Mouse (Mus musculus): ENCODE measurements around the gene Rab3il1. TPM values are rescaled to one million over a fixed set of nuclear protein-coding genes. Genes with fewer than 3 reads are reported as not detected.

Gene Rab3il1
- polyA plus RNA-seq, 1 experiment from 2014 or later = 196 TPM

- H3K27me3 ChIP-seq = no peaks in the 10 kb centered on the region
- WGBS (ENCODE audit: insufficient replicate concordance) = 48% methylated on average over 8 of the region's 8 CpGs
- H3K27ac ChIP-seq = no peak overlapping the region; the same call in 1 of the 2 replicates
- peaks cover 98% of the 10 kb centered on the region for H3K36me3 ChIP-seq
- H3K4me2 ChIP-seq = no peak overlapping the region
- peaks cover 48% of the 10 kb centered on the region for H3K4me1 ChIP-seq (replicated peaks)
- H3K4me3 ChIP-seq (replicated peaks) = no peak overlapping the region
- H3K9me3 ChIP-seq (replicated peaks) = no peaks in the 10 kb centered on the region
- H3K9ac ChIP-seq = no peak overlapping the region
- DNase-seq (peak; percentile 60), ATAC-seq (ENCODE audit: low read depth) (peak; percentile 53)
Measured at GRCm38 (mm10) chr19:10033211-10033973, 31.9 kb downstream of the Rab3il1 start.

- no peak overlapping the region for H3K4me3 ChIP-seq (replicated peaks)
- no peaks in the 10 kb centered on the region for H3K9me3 ChIP-seq (replicated peaks)
- peak; percentile 21 for ATAC-seq (ENCODE audit: low read depth)
- DNase-seq = no peak
- no peaks in the 10 kb centered on the region for H3K27me3 ChIP-seq
- H3K9ac ChIP-seq = 0 out of 2 replicates have a peak overlapping the region, but pooled peaks have one; percentile 9
- H3K27ac ChIP-seq = no peak overlapping the region
- WGBS (ENCODE audit: insufficient replicate concordance) = 89% methylated on average over 5 of the region's 5 CpGs
- peaks cover 54% of the 10 kb centered on the region for H3K4me1 ChIP-seq (replicated peaks)
- peaks cover 96% of the 10 kb centered on the region for H3K36me3 ChIP-seq
- H3K4me2 ChIP-seq = no peak overlapping the region
Measured at GRCm38 (mm10) chr19:10034356-10034755, 32.9 kb downstream of the Rab3il1 start.

DNA sequence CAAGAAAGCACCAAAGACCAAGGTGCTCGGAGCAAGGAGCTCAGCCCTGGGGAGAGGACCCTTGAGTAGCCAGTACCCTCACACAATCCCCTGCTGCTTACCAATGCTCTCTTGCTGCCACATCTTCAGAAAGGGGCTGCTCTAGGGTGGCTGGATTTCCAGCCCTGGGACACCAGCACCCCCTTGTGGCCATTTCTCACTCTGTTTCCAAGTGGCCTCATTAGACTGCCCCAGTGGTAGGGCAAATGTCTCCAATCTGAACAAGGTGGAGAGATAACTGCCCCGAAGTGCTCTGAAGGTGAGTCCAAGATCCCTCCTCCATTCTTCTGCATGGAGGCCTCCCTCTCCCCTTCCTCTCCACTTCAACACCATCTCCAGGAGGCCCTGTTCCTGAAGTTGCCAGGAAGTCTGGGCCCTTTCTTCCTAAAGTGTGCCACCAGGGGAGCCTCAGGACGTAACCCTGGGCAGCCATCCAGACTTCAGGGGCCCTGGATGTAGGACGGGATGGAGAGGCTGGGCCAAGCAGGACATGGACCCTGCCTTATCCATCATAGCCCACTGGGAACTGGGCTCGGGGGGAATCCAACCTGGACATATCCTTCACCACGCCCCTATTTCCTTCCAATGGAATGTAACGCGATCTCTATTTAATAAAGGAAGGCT is 33.4 kb downstream of the Rab3il1 start:
- Histone ChIP-seq H3K36me3 (peaks cover 90% of the 10 kb centered on the region), H3K9me3 (replicated peaks) (no peaks in the 10 kb centered on the region), H3K4me3 (replicated peaks) (no peak overlapping the region), H3K27ac (no peak overlapping the region), H3K4me1 (replicated peaks) (peaks cover 54% of the 10 kb centered on the region), H3K9ac (0 out of 2 replicates have a peak overlapping the region, but pooled peaks have one; percentile 9), H3K27me3 (no peaks in the 10 kb centered on the region), H3K4me2 (no peak overlapping the region)
- ATAC-seq (ENCODE audit: low read depth) = peak; percentile 66
- DNase-seq = peak; percentile 66
- WGBS (ENCODE audit: insufficient replicate concordance) = 74% methylated on average over 8 of the region's 8 CpGs

- H3K27me3 ChIP-seq = peaks cover 20% of the 10 kb centered on the region; the same call in 1 of the 2 replicates
- no peak overlapping the region for H3K4me3 ChIP-seq (replicated peaks)
- WGBS (ENCODE audit: insufficient replicate concordance) = 67% methylated on average over 2 of the region's 2 CpGs
- H3K4me1 ChIP-seq (replicated peaks) = peaks cover 75% of the 10 kb centered on the region
- no peak overlapping the region for H3K4me2 ChIP-seq
- peaks cover 64% of the 10 kb centered on the region for H3K36me3 ChIP-seq
- DNase-seq (no peak), ATAC-seq (ENCODE audit: low read depth) (no peak)
- H3K9me3 ChIP-seq (replicated peaks) = no peaks in the 10 kb centered on the region
- H3K27ac ChIP-seq = no peak overlapping the region
- no peak overlapping the region for H3K9ac ChIP-seq
Measured at GRCm38 (mm10) chr19:10037534-10037933, 36.1 kb downstream of the Rab3il1 start.

GRCm38 (mm10) chr19:10038364-10038763 is 36.9 kb downstream of the Rab3il1 start:
- Histone ChIP-seq H3K27me3 (peaks cover 20% of the 10 kb centered on the region; the same call in 1 of the 2 replicates), H3K9me3 (replicated peaks) (no peaks in the 10 kb centered on the region), H3K9ac (no peak overlapping the region), H3K27ac (no peak overlapping the region), H3K4me3 (replicated peaks) (no peak overlapping the region), H3K4me2 (no peak overlapping the region), H3K4me1 (replicated peaks) (peaks cover 75% of the 10 kb centered on the region), H3K36me3 (peaks cover 56% of the 10 kb centered on the region)
- ATAC-seq (ENCODE audit: low read depth) (no peak), DNase-seq (no peak)
- 85% methylated on average over 3 of the region's 3 CpGs for WGBS (ENCODE audit: insufficient replicate concordance)

DNA sequence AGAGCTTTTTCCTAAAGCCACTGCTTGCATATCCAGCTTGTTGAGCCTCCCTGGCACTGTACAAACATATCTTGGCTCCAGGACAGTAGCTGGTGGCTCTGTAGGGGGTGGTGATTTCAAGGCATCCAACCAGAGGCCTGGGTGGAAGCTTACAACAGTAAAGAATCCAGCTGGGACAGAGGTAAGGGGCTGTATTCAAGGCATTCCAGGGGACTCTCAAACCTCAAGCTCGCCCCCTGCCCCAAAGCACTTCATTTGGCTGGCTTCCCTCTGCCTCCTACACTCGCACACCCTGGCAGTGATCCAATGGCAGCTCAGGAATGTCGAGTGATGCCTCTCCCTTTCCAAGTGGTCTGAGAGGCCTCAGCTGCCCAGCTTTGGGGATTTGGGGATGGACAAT is 37.4 kb downstream of the Rab3il1 start:
- no peak for DNase-seq
- Histone ChIP-seq H3K9ac (no peak overlapping the region), H3K4me3 (replicated peaks) (no peak overlapping the region), H3K9me3 (replicated peaks) (no peaks in the 10 kb centered on the region), H3K4me2 (no peak overlapping the region), H3K4me1 (replicated peaks) (peaks cover 79% of the 10 kb centered on the region), H3K36me3 (peaks cover 50% of the 10 kb centered on the region), H3K27ac (no peak overlapping the region), H3K27me3 (peaks cover 20% of the 10 kb centered on the region; the same call in 1 of the 2 replicates)
- WGBS (ENCODE audit: insufficient replicate concordance) = 57% methylated on average over 3 of the region's 3 CpGs
- ATAC-seq (ENCODE audit: low read depth) = no peak

- DNase-seq = no peak
- Histone ChIP-seq H3K27ac (no peak overlapping the region), H3K4me2 (no peak overlapping the region), H3K27me3 (peaks cover 20% of the 10 kb centered on the region; the same call in 1 of the 2 replicates), H3K9me3 (replicated peaks) (no peaks in the 10 kb centered on the region), H3K4me1 (replicated peaks) (peaks cover 79% of the 10 kb centered on the region), H3K4me3 (replicated peaks) (no peak overlapping the region), H3K36me3 (peaks cover 43% of the 10 kb centered on the region), H3K9ac (no peak overlapping the region)
- ATAC-seq (ENCODE audit: low read depth) = no peak
- WGBS (ENCODE audit: insufficient replicate concordance) = 68% methylated on average over 2 of the region's 2 CpGs
Measured at GRCm38 (mm10) chr19:10039615-10040014, 38.1 kb downstream of the Rab3il1 start.

DNA sequence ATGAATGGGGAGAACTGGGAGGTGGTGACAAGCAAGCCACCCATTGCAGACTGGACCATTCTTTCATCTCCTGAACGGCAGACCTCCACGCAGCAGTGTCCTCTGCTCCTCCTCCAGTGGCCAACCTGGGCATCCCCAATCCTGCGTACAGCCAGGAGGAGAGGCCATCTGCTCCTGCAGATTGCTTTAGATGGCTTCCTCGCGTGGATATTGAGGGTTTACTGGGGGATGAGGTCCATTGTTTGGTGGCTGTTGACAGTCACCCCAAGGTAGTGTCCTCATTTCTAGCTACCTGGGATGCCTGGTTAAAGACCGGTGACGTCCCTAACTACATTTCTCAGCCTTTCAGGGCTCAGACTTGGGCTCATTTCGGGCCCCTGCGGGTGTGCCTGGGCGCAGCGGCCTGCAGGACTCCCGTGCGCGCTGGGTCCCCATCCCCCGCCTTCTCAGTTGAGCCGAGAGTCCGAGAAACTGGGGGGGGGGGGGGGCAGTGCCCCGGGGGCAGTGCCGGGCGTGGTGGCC is 39.5 kb downstream of the Rab3il1 start:
- H3K4me2 ChIP-seq = peak overlapping the region; percentile 87
- H3K36me3 ChIP-seq = peaks cover 30% of the 10 kb centered on the region
- DNase-seq (no peak), ATAC-seq (ENCODE audit: low read depth) (no peak)
- H3K9me3 ChIP-seq (replicated peaks) = no peaks in the 10 kb centered on the region
- peak overlapping the region; percentile 69 for H3K9ac ChIP-seq
- peaks cover 20% of the 10 kb centered on the region; the same call in 1 of the 2 replicates for H3K27me3 ChIP-seq
- H3K27ac ChIP-seq = peak overlapping the region; percentile 29; the same call in 1 of the 2 replicates
- WGBS (ENCODE audit: insufficient replicate concordance) = 9% methylated on average over 20 of the region's 20 CpGs
- H3K4me1 ChIP-seq (replicated peaks) = peaks cover 79% of the 10 kb centered on the region
- peak overlapping the region; percentile 62 for H3K4me3 ChIP-seq (replicated peaks)

DNA sequence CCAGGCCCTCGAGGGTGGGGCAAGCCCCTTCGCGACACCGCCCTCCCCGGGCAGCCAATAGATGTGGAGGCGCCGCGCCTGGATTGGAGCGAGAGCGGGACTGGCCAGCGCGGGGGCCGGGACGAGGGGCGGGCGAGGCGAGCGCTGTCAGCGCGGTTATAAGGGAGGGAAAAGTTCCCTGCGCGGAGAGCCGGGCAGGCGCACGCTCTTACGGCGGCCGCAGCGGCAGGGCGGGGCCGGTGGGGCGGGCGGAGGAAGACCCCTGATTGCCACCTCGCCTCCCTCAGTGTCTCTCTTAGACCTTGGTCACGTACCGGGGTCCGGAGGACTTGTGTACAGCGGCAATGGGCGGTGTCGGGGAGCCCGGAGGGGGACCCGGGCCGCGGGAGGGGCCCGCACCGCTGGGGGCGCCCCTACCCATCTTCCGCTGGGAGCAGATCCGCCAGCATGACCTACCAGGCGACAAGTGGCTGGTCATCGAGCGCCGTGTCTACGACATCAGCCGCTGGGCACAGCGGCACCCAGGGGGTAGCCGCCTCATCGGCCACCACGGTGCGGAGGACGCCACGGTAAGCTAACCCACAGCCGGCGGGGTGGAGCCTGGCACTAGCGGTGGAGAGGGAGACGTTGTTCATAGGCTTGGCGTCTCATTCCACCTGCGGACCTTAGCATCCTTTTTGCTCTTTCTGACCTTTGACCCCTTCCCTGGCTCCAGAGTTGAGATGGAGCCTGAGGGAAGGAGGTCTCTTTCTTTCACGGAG is 40.1 kb downstream of the Rab3il1 start, which contains the start of gene Fads3:
Gene Fads3, plus strand, starts transcription at position 182 of the 761 bp plus-strand sequence.
- H3K9ac ChIP-seq = peak within 1 kb of the TSS; percentile 69
- peaks cover 20% of the 10 kb centered on the region; the same call in 1 of the 2 replicates for H3K27me3 ChIP-seq
- WGBS (ENCODE audit: insufficient replicate concordance) = under 1% methylated on average over 67 of the region's 69 CpGs
- H3K36me3 ChIP-seq = peaks cover 24% of the 10 kb centered on the region
- peak within 1 kb of the TSS; percentile 62 for H3K4me3 ChIP-seq (replicated peaks)
- DNase-seq = peak; percentile 61
- ATAC-seq (ENCODE audit: low read depth) = peak; percentile 83
- H3K4me2 ChIP-seq = peak within 1 kb of the TSS; percentile 87
- peak within 1 kb of the TSS; percentile 29 for H3K27ac ChIP-seq
- no peaks in the 10 kb centered on the region for H3K9me3 ChIP-seq (replicated peaks)
- peaks cover 79% of the 10 kb centered on the region for H3K4me1 ChIP-seq (replicated peaks)

- ATAC-seq (ENCODE audit: low read depth) = peak; percentile 10; the same call in 1 of the 2 replicates
- Histone ChIP-seq H3K9ac (peak overlapping the region; percentile 69), H3K9me3 (replicated peaks) (no peaks in the 10 kb centered on the region), H3K27me3 (peaks cover 20% of the 10 kb centered on the region; the same call in 1 of the 2 replicates), H3K4me1 (replicated peaks) (peaks cover 81% of the 10 kb centered on the region), H3K4me2 (peak overlapping the region; percentile 87), H3K4me3 (replicated peaks) (peak overlapping the region; percentile 62), H3K27ac (no peak overlapping the region), H3K36me3 (peaks cover 17% of the 10 kb centered on the region)
- WGBS (ENCODE audit: insufficient replicate concordance) = 48% methylated on average over 6 of the region's 6 CpGs
- DNase-seq = no peak
Measured at GRCm38 (mm10) chr19:10042232-10042631, 40.8 kb downstream of the Rab3il1 start.
